Mouse (Mus musculus) intestine, embryonic 14.5 days (tissue): ENCODE measurements around the gene Cisd3. TPM values are rescaled to one million over a fixed set of nuclear protein-coding genes. Genes with fewer than 3 reads are reported as not detected.
"Not testable (repeated sequence)": the region's sequence is repeated elsewhere in the genome, so short reads cannot be mapped to it uniquely, and the experiment has no call there.

Experiments
- ATAC-seq: fragments of 200-750 bp; cut with Nextera tagmentation; replicated peaks from 2 replicates; pipeline ENCODE4 v1.8.0; 2017; ENCODE audit warnings: low read depth, moderate number of reproducible peaks, moderate TSS enrichment, moderate library complexity; ENCODE audit not compliant: low FRiP score, low TSS enrichment
- DNase-seq: peaks from one replicate; pipeline ENCODE4 v3.0.0-alpha.2; 2018; ENCODE audit warnings: low spot score
- H3K27ac ChIP-seq: fragments of 300-500 bp; sonication (generic); 2 replicates; pipeline ENCODE4 v1.5.1; 2014; ENCODE audit warnings: low read depth, mild to moderate bottlenecking, control low read depth
- H3K27me3 ChIP-seq: fragments of 300-500 bp; sonication (generic); replicated peaks from 2 replicates; pipeline ENCODE4 v1.6.1; 2014; ENCODE audit warnings: low read length, control low read depth; ENCODE audit not compliant: control insufficient read depth, insufficient read depth
- H3K36me3 ChIP-seq: fragments of 300-500 bp; sonication (generic); 2 replicates; pipeline ENCODE4 v1.6.1; 2014; ENCODE audit warnings: low read length, control low read depth; ENCODE audit not compliant: control insufficient read depth, insufficient read depth
- H3K4me1 ChIP-seq: fragments of 300-500 bp; sonication (generic); replicated peaks from 2 replicates; pipeline ENCODE4 v1.6.1; 2014; ENCODE audit warnings: low read length, control low read depth, mixed read lengths; ENCODE audit not compliant: control insufficient read depth, insufficient read depth
- H3K4me2 ChIP-seq: fragments of 300-500 bp; sonication (generic); 2 replicates; pipeline ENCODE4 v1.6.1; 2014; ENCODE audit warnings: low read length
- H3K4me3 ChIP-seq: fragments of 300-500 bp; sonication (generic); 2 replicates; pipeline ENCODE4 v1.5.1; 2014; ENCODE audit warnings: low read depth, low read length, control low read depth, mixed read lengths
- H3K9ac ChIP-seq: fragments of 300-500 bp; sonication (generic); 2 replicates; pipeline ENCODE4 v1.6.1; 2014; ENCODE audit warnings: mild to moderate bottlenecking, low read length
- H3K9me3 ChIP-seq: fragments of 300-500 bp; sonication (generic); 2 replicates; pipeline ENCODE4 v1.6.1; 2016; ENCODE audit warnings: low read length, control low read depth; ENCODE audit not compliant: control insufficient read depth
- WGBS: fragments of 180-500 bp; shearing (Covaris S2); extraction: QIAGEN DNeasy Blood & Tissue Kit; methylation state at CpG from one replicate; pipeline ENCODE4 v1.1.7; 2014; 5-methylcytosine and 5-hydroxymethylcytosine counted together
- polyA plus RNA-seq: library from polyadenylated mRNA; unstranded; fragments of >200 nt; fragmentation: Nextera tagmentation; extraction: Ambion mirVana; gene quantifications from 2 replicates; pipeline ENCODE4 v1.2.1, GENCODE M21; 2014

The Cisd3 gene
- polyA plus RNA-seq, 1 experiment from 2014 or later, result 47.9 TPM

DNA sequence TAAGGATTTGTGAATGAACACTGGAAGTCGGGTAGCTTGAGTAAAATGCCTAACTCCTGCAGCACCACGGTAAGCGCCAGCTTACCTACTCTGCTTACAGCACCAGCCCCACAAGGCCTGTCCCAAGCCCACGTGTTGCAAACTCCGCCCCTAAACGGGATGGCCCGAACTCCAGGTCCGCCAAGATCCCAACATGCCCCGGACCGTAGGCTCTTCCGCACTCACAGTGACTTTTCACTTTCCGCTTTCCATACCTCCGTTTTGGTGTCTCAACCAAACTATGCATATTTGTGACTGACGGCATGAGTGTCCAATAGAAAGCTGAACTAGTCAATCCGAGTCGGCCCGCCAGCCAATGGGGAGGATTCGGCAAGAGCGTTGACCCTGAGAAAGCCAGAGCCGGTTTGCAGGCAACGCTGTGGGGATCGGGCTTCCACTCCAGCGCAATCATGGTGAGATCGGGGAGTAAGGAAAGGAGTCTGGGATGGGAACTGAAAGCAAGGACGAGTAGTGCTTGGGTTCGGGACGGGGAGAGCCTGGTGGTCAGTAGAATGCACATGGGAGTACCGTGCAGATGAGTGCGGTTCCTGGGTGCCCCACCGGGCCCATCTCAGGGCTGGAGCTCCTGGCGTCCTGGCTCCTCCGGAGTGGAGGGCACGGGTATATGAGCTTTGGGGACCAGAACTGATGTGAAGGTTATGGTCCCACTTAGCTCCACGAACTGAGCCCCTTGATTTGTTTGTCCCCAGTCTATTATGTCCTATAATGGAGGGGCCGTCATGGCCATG, 17.6 kb downstream of the Cisd3 start, which contains the start of gene Psmb3:
Gene Psmb3, plus strand, starts transcription at position 361 of the 788 bp plus-strand sequence.
- peaks cover 23% of the 10 kb centered on the region for H3K4me1 ChIP-seq
- peak within 1 kb of the TSS; percentile 80 for H3K27ac ChIP-seq
- H3K9ac ChIP-seq, result peak within 1 kb of the TSS; percentile 82
- WGBS, result 0% methylated on average over 35 of the region's 35 CpGs
- peak within 1 kb of the TSS; percentile 83 for H3K4me2 ChIP-seq
- H3K36me3 ChIP-seq, result peaks cover 28% of the 10 kb centered on the region
- peak within 1 kb of the TSS; percentile 95 for H3K4me3 ChIP-seq
- peak; percentile 98 for DNase-seq
- peak; percentile 84 for ATAC-seq
- H3K9me3 ChIP-seq, result no peaks in the 10 kb centered on the region
- no peaks in the 10 kb centered on the region for H3K27me3 ChIP-seq

DNA sequence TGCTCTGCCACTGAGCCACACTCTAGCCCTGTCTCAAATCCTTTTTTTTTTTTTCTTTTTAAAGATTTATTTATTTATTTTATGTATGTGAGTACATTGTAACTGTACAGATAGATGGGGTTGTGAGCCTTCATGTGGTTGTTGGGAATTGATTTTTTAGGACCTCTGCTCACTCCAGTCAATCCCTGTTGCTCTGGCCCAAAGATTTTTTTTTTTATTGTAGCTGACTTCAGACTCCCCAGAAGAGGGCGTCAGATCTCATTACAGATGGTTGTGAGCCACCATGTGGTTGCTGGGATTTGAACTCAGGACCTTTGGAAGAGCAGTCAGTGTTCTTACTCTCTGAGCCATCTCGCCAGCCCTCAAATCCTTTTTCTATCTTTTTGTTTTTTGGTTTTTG, 24.4 kb downstream of the Cisd3 start:
- H3K4me3 ChIP-seq, H3K4me1 ChIP-seq, H3K9ac ChIP-seq, H3K27ac ChIP-seq, H3K27me3 ChIP-seq, H3K4me2 ChIP-seq, ATAC-seq, H3K9me3 ChIP-seq, DNase-seq: not testable (repeated sequence)
- 84% methylated on average over 2 of the region's 2 CpGs for WGBS
- H3K36me3 ChIP-seq, result peaks cover 63% of the 10 kb centered on the region

DNA sequence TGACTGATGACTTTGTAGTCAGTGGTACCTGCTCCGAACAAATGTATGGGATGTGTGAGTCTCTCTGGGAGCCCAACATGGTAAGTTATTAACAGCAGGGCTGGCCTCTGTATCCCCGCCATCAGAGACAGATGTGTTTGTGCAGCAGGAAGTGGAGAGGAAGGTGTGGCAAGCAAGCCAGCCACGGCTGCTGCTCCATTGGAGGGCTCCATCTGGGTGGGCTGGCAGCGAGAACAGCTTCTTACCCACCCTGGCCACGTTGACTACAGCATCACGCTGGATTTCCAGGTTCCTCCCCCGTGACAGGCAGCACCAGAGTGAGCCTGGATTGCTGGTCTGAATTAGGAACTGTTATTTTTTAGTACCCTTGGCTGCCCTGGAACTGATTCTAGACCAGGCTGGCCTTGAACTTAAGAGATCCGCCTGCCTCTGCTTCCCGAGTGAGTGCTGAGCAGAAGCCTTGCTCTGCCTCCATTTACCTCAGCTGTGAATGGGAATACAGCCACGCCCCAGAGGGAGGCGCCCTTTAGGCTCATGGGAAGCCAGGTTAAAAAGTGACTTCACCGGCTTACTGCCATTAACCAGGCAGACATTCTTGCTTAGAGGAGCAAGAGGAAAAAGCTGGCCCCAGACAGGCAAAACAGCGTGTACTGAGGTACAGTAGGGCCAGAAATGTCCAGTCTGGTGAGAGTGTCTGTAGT, 25.7 kb downstream of the Cisd3 start:
- H3K27me3 ChIP-seq, result no peaks in the 10 kb centered on the region
- H3K9ac ChIP-seq, result no peak overlapping the region
- no peaks in the 10 kb centered on the region for H3K4me1 ChIP-seq
- no peak for DNase-seq
- H3K36me3 ChIP-seq, result peaks cover 58% of the 10 kb centered on the region
- H3K27ac ChIP-seq, result no peak overlapping the region
- WGBS, result 73% methylated on average over 13 of the region's 13 CpGs
- no peak overlapping the region for H3K4me3 ChIP-seq
- H3K9me3 ChIP-seq, result no peaks in the 10 kb centered on the region
- no peak for ATAC-seq
- no peak overlapping the region for H3K4me2 ChIP-seq

DNA sequence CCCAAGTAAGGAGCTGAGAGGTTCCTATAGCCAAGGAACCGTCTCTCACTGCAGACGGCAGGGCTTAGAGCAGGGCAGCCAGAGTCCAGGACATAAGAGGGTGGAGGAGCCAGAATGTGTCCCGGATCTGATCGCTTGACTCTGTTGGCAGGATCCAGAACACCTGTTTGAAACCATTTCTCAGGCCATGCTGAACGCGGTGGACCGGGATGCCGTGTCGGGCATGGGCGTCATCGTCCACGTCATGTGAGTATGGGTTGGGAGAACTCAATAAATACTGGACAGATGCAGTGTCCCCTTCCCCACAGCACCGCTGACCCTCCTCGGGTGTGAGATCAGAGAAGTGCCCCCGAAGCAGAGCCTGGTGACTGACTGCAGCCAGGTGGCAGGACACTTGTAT, 26.7 kb downstream of the Cisd3 start:
- Histone ChIP-seq H3K36me3 (peaks cover 58% of the 10 kb centered on the region), H3K4me1 (no peaks in the 10 kb centered on the region)
- ATAC-seq, result no peak

DNA sequence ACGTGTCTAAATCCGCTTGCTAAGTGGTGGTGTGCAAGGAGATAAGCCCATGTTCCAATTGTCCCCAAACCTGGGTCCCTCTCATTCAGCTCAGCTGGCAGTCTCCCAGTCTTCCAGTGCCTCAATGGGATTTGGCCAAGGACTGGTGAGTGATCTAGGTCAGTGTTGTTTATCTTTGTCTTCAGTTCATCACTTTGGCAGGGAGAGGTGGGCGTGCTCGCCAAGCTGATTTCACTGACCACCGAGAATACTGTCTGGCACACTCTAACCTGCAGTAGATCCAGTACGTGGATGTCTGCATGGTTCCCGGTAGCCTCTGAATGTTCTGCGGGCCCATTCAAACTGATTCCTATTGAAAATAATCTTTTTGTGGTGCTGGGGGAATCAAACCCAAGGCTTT, 28.3 kb downstream of the Cisd3 start:
- DNase-seq (no peak), ATAC-seq (no peak)
- Histone ChIP-seq H3K27ac (no peak overlapping the region), H3K9me3 (no peaks in the 10 kb centered on the region), H3K27me3 (no peaks in the 10 kb centered on the region), H3K4me2 (no peak overlapping the region), H3K9ac (no peak overlapping the region), H3K36me3 (peaks cover 61% of the 10 kb centered on the region), H3K4me3 (no peak overlapping the region), H3K4me1 (no peaks in the 10 kb centered on the region)
- WGBS, result 88% methylated on average over 8 of the region's 8 CpGs

More for the DNA sequence above, 26.7 kb downstream of the Cisd3 start:
- H3K27me3 ChIP-seq, result no peaks in the 10 kb centered on the region
- H3K4me2 ChIP-seq, result no peak overlapping the region
- H3K27ac ChIP-seq, result no peak overlapping the region
- H3K9ac ChIP-seq, result no peak overlapping the region
- no peak for DNase-seq
- 91% methylated on average over 15 of the region's 15 CpGs for WGBS
- H3K9me3 ChIP-seq, result no peaks in the 10 kb centered on the region
- no peak overlapping the region for H3K4me3 ChIP-seq

DNA sequence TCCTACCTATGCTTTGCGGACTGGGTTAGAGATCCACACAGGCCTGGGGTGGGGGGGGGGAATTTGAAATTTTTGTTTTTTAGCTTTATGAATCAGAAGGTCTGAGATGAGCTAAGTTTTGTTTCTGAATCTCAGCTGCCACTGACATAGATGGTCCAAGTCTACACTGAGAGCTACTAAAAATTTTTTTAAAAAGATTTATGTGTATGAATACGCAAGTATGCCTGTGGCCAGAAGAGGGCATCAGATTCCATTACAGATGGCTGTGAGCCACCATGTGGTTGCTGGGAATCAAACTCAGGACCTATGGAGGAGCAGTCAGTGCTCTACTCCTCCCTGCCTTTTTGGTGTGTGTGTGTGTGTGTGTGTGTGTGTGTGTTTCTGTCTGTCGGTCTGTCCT, 28.7 kb downstream of the Cisd3 start:
- H3K9me3 ChIP-seq, result no peaks in the 10 kb centered on the region
- no peak overlapping the region for H3K27ac ChIP-seq
- H3K4me1 ChIP-seq, result no peaks in the 10 kb centered on the region
- WGBS, result 94% methylated on average over 3 of the region's 3 CpGs
- no peaks in the 10 kb centered on the region for H3K27me3 ChIP-seq
- H3K4me3 ChIP-seq, result no peak overlapping the region
- H3K9ac ChIP-seq, result no peak overlapping the region
- H3K36me3 ChIP-seq, result peaks cover 61% of the 10 kb centered on the region
- ATAC-seq (no peak), DNase-seq (no peak)
- no peak overlapping the region for H3K4me2 ChIP-seq

DNA sequence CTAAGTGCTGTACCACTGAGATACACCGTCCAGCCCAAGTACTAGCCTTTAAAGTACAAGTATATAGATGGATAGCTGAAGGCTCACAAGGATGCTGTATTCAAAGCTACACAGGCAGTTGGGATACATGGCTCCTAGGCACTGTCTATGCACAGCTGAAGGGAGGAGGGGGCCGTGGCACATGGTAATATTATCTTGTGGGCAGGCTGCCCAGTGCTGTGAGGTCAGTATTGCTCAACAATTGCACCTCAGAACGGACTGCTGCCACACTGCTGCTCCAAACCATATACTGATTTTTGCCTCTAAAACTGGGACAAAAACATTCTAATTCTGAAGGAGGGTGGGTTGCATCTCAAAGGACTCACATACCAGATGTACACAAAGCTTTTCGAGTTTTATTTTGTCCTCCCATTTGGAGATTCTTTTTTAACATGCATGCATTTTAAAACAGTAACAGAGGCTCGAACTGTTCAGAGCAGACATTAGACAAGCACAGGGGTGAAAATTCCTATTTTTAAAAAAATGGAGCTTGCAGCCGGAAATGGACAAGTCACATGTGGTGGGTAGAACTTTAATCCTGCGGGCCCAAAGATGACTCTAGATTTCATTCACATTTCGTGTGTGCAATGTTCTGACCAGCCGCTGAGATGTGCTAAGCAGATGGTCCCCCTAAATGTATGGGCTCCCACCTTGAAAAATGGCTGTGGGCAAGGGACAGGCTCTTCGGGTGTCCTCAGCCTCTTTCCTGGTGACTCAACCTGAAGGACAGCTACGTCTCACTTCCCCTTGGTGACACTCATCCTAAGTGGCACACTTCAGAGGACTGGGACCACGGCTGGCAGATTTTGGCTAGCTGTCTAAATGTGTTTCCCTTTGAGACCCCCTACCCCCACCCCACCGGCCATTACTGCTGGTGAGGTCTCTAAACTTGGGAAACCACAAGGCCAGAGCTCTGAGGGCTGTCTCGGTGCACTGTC, 29.4 kb downstream of the Cisd3 start:
- Histone ChIP-seq H3K9ac (no peak overlapping the region), H3K4me3 (no peak overlapping the region), H3K9me3 (no peaks in the 10 kb centered on the region), H3K36me3 (peaks cover 68% of the 10 kb centered on the region), H3K27me3 (no peaks in the 10 kb centered on the region), H3K27ac (no peak overlapping the region), H3K4me1 (no peaks in the 10 kb centered on the region), H3K4me2 (no peak overlapping the region)
- 90% methylated on average over 14 of the region's 14 CpGs for WGBS
- ATAC-seq, result no peak
- no peak for DNase-seq

DNA sequence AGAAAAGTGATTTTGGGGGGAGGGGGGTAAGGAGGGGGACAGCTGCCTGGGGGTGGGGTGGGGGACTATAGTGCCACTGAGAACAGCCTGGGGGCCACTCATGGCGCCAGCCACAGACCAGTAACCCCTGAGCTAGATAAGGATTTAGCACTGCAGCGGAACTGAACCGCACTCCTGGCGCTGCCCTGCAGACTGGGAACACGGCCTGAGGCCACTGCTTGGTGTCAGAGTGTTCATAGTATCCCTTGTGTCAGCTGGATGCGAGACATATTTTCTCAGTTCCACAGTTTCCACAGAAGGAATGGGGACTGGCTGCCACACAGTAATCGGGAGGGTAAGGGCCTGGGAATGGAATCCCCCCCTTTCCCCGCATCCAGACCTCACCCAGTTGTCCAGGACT, 30.4 kb downstream of the Cisd3 start:
- Histone ChIP-seq H3K36me3 (peaks cover 77% of the 10 kb centered on the region), H3K27ac (no peak overlapping the region), H3K27me3 (no peaks in the 10 kb centered on the region), H3K9me3 (no peaks in the 10 kb centered on the region), H3K9ac (no peak overlapping the region), H3K4me1 (no peaks in the 10 kb centered on the region), H3K4me2 (no peak overlapping the region), H3K4me3 (no peak overlapping the region)
- 90% methylated on average over 8 of the region's 8 CpGs for WGBS
- ATAC-seq (no peak), DNase-seq (no peak)
